Mouse (Mus musculus) brain, embryonic 14.5 days (tissue): ENCODE data around the gene Gramd2.

Experiments
- CTCF ChIP-seq: fragments of 200-500 bp; IDR thresholded peaks from 2 replicates; pipeline ENCODE4 v1.5.1; 2012; ENCODE audit warnings: inconsistent platforms, mild to moderate bottlenecking, moderate library complexity, borderline replicate concordance; ENCODE audit not compliant: insufficient read depth, insufficient read length; ENCODE audit errors: extremely low read depth
- POLR2A ChIP-seq: fragments of 200-500 bp; IDR thresholded peaks from 2 replicates; pipeline ENCODE4 v1.6.1; 2012; ENCODE audit warnings: mild to moderate bottlenecking, inconsistent platforms, borderline replicate concordance; ENCODE audit not compliant: poor library complexity, insufficient read depth, insufficient read length, severe bottlenecking; ENCODE audit errors: extremely low read depth

DNA sequence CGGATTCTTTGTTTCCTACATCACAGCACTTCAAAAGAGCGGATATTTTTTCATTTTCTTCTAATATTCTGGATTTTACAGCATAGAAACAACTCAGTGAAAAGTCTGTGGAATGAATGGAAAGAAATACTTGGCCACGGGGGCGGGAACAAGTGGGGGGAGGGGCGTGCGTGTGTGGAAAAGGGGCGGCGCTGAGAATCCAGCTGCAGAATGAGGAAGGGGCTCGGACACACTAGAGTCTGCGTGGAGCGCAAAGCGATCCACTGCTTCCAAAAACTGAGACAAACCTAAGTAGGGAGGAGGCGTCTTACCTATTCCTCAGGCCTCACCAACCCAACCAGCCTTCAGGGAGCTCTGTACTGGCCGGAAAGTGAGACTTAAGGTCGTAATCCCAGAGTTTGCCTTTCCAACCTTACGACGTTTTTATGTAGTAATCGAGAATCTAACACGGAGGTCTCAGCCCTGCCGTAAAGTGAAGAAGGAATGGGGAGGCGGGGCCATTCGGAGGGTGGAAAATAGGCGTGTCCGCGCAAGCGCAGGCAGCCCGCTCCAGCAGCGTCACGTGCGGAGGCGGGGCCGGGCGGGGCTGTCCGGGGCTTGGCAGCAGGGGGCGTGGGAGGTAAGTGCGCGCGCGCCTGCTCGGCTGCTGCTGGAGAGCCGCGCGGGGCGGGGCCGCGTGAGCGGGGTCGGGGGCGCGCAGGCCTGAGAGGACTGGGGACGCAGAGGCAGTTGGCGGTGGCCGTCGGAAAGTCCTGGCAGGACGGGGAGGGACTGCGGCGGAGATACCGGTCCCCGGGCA is 70.5 kb downstream of the Gramd2 start, which contains the start of the genes Senp8 and Myo9a:
- TF ChIP-seq CTCF (no peak), POLR2A (peak; percentile 78)
